Mouse (Mus musculus): ENCODE measurements around the gene Fdx1l. TPM values are rescaled to one million over a fixed set of nuclear protein-coding genes. Genes with fewer than 3 reads are reported as not detected.

The Fdx1l gene
- polyA plus RNA-seq, 1 experiment from 2014 or later = 61.0 TPM

DNA sequence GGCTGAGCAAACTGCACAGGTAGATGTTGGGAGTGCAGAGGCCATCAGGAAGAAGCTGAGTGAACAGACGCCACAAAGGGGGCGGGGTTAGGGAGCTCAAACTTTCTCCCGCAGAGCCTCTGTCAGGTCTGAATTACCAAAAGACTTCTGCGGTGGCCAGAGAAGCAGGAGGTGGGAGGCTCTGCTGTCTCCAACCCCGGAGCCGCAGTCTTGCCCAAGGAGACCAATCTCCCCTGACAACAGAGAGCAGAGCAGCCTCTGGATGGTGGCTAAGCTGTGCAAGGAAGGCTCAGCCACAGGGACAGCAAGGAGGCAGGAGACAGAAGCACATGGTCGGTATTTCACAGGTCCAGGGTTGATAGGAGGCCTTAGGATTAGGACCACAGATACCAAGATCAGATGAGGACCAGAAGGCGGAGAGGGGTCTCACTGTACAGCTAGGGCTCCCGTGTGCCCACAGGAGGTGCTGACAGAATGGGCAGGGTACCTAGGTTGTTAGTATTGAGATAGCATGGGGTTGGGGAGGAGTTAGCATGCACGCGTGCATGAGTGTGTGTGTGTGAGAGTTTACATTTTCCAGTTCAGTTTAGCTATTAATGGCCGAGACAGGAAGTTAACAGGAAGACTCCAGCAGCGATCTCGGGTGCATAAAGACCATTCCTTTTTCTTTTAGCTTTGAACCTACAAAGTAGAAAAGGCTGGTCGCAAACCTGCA lies 27.2 kb upstream of the Fdx1l start:
- TF ChIP-seq CTCF (IDR thresholded peaks at IDR 0.05) = no peak
- POLR2A ChIA-PET = interaction anchor here (0.7 to 1.2 kb wide), 3 partner anchors 16 to 34 kb away, joined by 3 read pairs; no protein-coding TSS in a partner anchor
- no peaks in the 10 kb centered on the region for H3K27me3 ChIP-seq
- DNase-seq (ENCODE audit: low read depth, low spot score) (no peak), ATAC-seq (no peak)
- in situ Hi-C loops (cut with MboI; ENCODE audit: low pct_unique_long_range_greater_than_20kb) = no loop called here
- CTCF ChIA-PET = no interaction called here

DNA sequence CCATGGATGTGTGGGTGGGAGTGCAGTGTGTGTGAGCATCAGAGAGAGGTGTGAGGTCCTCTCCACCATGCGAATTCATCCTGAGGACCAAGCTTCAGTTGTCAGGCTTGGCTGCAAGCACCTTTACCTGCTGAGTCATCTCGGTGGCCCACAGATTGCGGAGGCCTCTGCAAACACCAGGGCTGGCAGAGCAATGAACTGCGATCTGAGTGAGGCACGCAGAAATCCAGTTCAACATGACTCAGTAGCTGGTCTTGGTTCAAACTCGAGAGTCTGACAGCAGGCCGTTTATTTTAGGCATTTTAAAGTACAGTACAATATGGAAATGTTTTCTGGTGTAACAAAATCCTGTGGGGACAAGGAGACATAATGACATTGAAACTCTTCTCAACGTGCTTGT lies 24.4 kb upstream of the Fdx1l start:
- CTCF ChIA-PET = interaction anchor here (0.9 kb wide), 1 partner anchor 44 kb away, joined by 3 read pairs; no protein-coding TSS in a partner anchor
- in situ Hi-C loops (cut with MboI; ENCODE audit: low pct_unique_long_range_greater_than_20kb) = no loop called here

DNA sequence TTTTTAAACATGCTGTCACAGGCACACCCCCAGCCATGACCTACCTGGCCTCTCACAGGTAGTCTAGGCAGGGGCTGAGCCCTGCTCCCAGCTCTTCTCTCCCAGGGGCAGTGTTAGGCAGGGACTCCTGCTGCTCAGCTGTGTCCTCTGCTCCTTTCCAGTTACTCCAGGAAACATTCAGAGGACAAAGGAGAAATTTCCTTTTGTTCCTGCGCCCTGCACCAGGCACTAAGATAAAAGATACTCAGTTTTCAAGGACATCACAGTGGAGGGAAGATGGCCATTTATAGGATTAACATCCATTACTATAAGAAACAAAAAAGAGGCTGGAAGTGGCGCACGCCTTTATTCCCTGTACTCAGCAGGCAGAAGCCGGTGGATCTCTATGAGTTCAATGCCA lies 22.5 kb upstream of the Fdx1l start:
- in situ Hi-C loops (cut with MboI; ENCODE audit: low pct_unique_long_range_greater_than_20kb) = no loop called here
- ChIA-PET POLR2A (no interaction called here), CTCF (no interaction called here)
- DNase-seq (ENCODE audit: low read depth, low spot score) (no peak), ATAC-seq (no peak)
- TF ChIP-seq CTCF (IDR thresholded peaks at IDR 0.05) = no peak
- no peaks in the 10 kb centered on the region for H3K27me3 ChIP-seq

More for the DNA sequence above, 24.4 kb upstream of the Fdx1l start:
- no peaks in the 10 kb centered on the region for H3K27me3 ChIP-seq
- ATAC-seq (peak; percentile 31), DNase-seq (ENCODE audit: low read depth, low spot score) (no peak)
- POLR2A ChIA-PET = interaction anchor here (0.5 kb wide), 1 partner anchor 66 kb away, joined by 7 read pairs; no protein-coding TSS in a partner anchor
- no peak for TF ChIP-seq CTCF (IDR thresholded peaks at IDR 0.05)

DNA sequence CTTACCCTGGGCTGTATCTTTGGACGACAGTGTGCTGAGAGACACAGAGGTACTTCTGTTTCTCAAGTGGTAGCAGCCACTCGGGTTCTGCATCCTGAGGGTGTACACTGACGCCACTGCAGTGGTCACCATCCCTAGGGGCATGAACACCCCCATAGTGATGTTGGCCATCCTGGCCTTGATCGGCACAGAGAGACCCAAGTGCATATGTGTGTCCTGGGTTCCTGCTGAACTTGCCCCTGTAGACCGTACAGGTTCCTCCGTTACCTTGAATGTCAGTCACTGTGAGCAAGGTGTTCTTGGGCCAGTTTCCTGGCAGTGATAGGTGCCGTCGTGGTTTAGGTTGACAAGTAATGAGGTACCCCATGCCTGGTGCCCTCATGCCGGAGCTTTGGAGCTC lies 20.0 kb upstream of the Fdx1l start:
- POLR2A ChIA-PET = no interaction called here
- in situ Hi-C loops (cut with MboI; ENCODE audit: low pct_unique_long_range_greater_than_20kb) = no loop called here
- TF ChIP-seq CTCF (IDR thresholded peaks at IDR 0.05) = no peak
- no peaks in the 10 kb centered on the region for H3K27me3 ChIP-seq
- no peak for DNase-seq (ENCODE audit: low read depth, low spot score)
- CTCF ChIA-PET = interaction anchor here (1.5 kb wide), 1 partner anchor 20 kb away, joined by 4 read pairs; the partner anchor contains the start of gene Fdx1l
- ATAC-seq = no peak

DNA sequence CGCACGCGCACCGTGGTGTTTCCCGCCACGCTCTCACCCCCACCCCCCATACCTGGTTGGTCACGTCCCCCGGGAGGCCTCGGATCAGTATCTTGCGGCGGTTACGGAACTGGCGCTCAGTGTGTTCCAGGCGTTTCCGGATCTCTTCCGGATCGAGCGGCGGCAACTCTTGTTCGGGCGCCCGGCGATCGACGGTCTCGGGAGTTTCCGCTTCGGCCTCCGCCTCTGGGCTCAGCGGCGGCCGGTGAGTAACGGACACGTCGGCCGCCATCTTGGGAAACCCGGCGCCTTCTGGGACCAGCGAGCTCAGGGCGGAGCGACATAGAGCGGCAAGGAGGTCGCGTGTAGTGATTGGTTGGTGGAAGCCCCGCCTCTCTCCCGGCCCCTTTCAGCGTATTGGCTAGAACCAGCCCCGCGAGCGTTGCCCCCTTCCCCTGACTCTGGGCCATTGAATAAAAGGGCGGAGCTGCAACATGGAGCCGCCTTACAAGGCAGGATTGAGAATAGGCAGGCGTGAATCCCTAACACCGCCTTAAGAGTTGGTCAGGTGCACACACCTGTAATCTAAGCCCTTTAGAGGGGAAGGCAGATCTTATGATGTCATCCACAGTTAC lies 18.4 kb upstream of the Fdx1l start, which contains the start of the genes Gm38431 and Raver1:
Gene Gm38431 (minus strand): TSS at position 291 of the 614 bp plus-strand sequence.
Gene Raver1 (minus strand): TSS at position 302 of the 614 bp plus-strand sequence.
- no peak for TF ChIP-seq CTCF (IDR thresholded peaks at IDR 0.05)
- no peaks in the 10 kb centered on the region for H3K27me3 ChIP-seq
- ATAC-seq = peak; percentile 99
- in situ Hi-C loops (cut with MboI; ENCODE audit: low pct_unique_long_range_greater_than_20kb) = no loop called here
- ChIA-PET POLR2A (interaction anchor here (1.2 kb wide), 1 partner anchor 39 kb away, joined by 6 read pairs; the partner anchor contains the start of gene Tyk2), CTCF (interaction anchor here (1.0 to 1.5 kb wide), 3 partner anchors 17 to 45 kb away, joined by 3 to 5 read pairs (median 4); partner anchors contain the start of gene Fdx1l)
- peak; percentile 80 for DNase-seq (ENCODE audit: low read depth, low spot score)

DNA sequence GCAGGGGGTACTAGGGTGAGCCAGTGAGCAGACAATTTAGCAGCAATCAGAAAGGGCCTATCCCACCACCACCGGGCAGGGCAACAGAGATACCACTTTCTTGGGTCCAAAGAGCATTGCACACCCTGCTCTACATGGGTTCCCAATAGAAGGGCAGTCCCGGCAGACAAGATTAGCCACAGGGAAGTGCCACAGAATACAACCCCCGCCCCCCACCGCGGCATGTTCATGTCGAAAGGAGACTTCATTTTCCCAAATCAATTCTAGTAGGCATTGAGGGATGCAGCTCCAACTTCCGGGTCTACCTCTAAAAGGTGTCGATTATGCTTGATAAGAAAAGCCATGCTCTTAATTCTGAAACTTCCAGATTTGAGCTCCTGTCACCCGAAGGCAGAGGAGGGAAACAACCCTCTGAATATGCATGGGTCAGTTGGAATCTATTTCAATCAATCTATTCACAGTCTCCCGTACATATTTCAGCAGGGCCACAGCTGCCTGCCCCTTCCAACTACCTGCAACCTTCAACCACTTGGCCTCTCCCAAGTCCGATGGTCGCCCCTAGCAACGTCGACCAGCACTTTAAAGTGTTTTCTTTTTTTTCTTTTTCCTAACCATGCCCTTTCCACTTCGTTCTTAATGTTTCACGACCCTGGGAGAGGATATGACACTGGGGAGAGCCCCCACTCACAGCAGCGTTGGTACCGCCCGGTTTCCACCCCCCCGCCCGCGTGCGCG lies 17.7 kb upstream of the Fdx1l start:
- POLR2A ChIA-PET = interaction anchor here (0.8 to 1.2 kb wide), 2 partner anchors 15 to 40 kb away, joined by 4 to 6 read pairs; partner anchors contain the start of gene Tyk2
- H3K27me3 ChIP-seq = no peaks in the 10 kb centered on the region
- CTCF ChIA-PET = interaction anchor here (1.0 kb wide), 1 partner anchor 18 kb away, joined by 3 read pairs; no protein-coding TSS in a partner anchor
- ATAC-seq = peak; percentile 18
- TF ChIP-seq CTCF (IDR thresholded peaks at IDR 0.05) = no peak
- no peak for DNase-seq (ENCODE audit: low read depth, low spot score)
- in situ Hi-C loops (cut with MboI; ENCODE audit: low pct_unique_long_range_greater_than_20kb) = no loop called here

DNA sequence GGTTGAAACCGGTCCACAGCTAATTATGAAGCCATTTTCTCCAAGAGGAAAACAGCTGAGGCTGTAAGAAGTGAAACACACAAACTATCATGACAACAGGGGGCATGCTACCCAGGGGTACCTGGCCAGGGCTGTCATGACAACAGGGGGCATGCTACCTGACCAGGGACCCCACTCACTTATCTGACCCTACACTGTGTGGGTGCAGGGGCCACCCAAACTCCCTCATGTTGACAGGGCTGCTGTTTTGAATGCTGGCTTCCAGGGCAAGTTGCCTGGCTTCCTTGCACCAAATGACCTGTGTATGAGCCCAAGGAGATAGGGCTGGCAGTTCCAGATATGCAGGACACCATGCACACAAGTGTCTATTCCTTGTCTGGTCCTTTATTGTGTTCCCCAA lies 17.1 kb upstream of the Fdx1l start:
- DNase-seq (ENCODE audit: low read depth, low spot score) (no peak), ATAC-seq (no peak)
- CTCF ChIA-PET = interaction anchor here (1.0 kb wide), 1 partner anchor 32 kb away, joined by 3 read pairs; no protein-coding TSS in a partner anchor
- no peak for TF ChIP-seq CTCF (IDR thresholded peaks at IDR 0.05)
- in situ Hi-C loops (cut with MboI; ENCODE audit: low pct_unique_long_range_greater_than_20kb) = no loop called here
- POLR2A ChIA-PET = interaction anchor here (0.6 to 0.8 kb wide), 2 partner anchors 13 to 15 kb away, joined by 4 to 6 read pairs; no protein-coding TSS in a partner anchor
- no peaks in the 10 kb centered on the region for H3K27me3 ChIP-seq

DNA sequence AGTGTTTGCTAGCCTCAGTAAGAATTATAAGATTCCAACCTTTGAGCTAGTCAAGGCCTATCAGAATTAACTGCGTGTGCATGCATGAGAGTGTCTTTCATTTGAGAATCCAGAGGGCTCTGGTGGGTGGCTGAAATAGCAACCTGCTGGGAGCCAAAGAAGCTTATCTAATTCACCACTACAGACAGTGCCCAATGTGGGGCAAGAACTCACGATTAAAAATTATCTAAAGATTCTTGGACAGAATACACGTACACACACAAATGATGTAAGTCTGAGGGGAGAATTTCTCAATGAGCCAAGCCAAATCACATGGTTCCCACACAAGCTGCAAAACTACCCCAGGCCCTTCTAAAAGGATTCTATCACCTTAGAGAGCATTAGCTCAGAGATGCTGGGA lies 9.9 kb upstream of the Fdx1l start:
- no peak for TF ChIP-seq CTCF (IDR thresholded peaks at IDR 0.05)
- no peak for DNase-seq (ENCODE audit: low read depth, low spot score)
- H3K27me3 ChIP-seq = no peaks in the 10 kb centered on the region
- no peak for ATAC-seq
- in situ Hi-C loops (cut with MboI; ENCODE audit: low pct_unique_long_range_greater_than_20kb) = no loop called here
- ChIA-PET CTCF (no interaction called here), POLR2A (interaction anchor here (1.7 kb wide), 1 partner anchor 10 kb away, joined by 7 read pairs; the partner anchor contains the start of genes Fdx1l and Gm49373)

DNA sequence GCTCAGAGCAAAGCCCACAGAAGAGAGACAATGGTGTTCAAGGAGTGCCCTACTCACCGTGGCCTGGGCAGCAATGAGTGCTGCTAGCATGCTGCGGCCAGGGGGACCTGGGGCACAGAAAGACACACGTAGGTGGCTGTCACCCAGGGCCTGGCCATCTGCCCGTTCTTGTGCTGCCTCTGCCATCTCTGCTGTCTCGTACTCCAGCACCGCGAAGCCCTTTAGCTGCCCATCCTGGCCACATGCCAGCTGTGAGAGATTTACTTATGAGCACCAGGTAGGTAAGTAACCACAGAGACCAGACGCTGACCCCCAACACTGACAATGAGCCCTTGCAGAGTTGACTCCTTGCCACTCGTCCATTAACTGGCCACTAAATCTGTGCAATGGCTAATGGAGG lies 7.7 kb upstream of the Fdx1l start:
- H3K27me3 ChIP-seq = no peaks in the 10 kb centered on the region
- ChIA-PET POLR2A (interaction anchor here (1.3 kb wide), 1 partner anchor 13 kb away, joined by 6 read pairs; no protein-coding TSS in a partner anchor), CTCF (no interaction called here)
- ATAC-seq (no peak), DNase-seq (ENCODE audit: low read depth, low spot score) (no peak)
- no peak for TF ChIP-seq CTCF (IDR thresholded peaks at IDR 0.05)
- in situ Hi-C loops (cut with MboI; ENCODE audit: low pct_unique_long_range_greater_than_20kb) = no loop called here

DNA sequence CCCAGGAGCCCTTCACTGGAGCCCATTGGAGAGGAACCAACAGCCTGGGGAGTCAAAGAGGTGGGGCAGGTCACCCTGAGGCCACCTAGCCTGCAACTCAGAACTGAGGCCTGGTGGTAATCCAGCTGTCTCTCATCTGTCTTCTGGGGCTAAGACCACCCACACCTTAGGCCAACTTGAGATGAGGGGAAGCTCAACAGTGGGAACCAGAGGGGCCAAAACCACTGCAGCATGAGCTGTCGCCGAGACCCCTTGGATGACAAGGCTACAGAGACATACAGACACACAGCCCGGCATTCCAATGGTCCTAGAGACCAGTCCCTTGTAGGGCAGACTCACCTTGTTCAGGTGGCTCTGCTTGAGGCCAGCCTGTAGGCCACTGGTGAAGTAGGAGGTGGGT lies 2.2 kb upstream of the Fdx1l start:
- TF ChIP-seq CTCF (IDR thresholded peaks at IDR 0.05) = no peak
- H3K27me3 ChIP-seq = no peaks in the 10 kb centered on the region
- POLR2A ChIA-PET = interaction anchor here (1.0 kb wide), 1 partner anchor 15 kb away, joined by 4 read pairs; no protein-coding TSS in a partner anchor
- DNase-seq (ENCODE audit: low read depth, low spot score) = no peak
- CTCF ChIA-PET = no interaction called here
- ATAC-seq = no peak
- in situ Hi-C loops (cut with MboI; ENCODE audit: low pct_unique_long_range_greater_than_20kb) = no loop called here

Measured in Patski (cell line).